Mouse (Mus musculus) cerebellum, postnatal 4 days (tissue): ENCODE measurements around the gene Rab34.

ENCODE experiments used
- DNase-seq, 2 experiments: peaks; one replicate each; pipeline ENCODE4 v3.0.0; 2022; ENCODE audit warnings: low spot score in 2 of 2, mixed read lengths in 1 of 2

Gene Rab34

DNA sequence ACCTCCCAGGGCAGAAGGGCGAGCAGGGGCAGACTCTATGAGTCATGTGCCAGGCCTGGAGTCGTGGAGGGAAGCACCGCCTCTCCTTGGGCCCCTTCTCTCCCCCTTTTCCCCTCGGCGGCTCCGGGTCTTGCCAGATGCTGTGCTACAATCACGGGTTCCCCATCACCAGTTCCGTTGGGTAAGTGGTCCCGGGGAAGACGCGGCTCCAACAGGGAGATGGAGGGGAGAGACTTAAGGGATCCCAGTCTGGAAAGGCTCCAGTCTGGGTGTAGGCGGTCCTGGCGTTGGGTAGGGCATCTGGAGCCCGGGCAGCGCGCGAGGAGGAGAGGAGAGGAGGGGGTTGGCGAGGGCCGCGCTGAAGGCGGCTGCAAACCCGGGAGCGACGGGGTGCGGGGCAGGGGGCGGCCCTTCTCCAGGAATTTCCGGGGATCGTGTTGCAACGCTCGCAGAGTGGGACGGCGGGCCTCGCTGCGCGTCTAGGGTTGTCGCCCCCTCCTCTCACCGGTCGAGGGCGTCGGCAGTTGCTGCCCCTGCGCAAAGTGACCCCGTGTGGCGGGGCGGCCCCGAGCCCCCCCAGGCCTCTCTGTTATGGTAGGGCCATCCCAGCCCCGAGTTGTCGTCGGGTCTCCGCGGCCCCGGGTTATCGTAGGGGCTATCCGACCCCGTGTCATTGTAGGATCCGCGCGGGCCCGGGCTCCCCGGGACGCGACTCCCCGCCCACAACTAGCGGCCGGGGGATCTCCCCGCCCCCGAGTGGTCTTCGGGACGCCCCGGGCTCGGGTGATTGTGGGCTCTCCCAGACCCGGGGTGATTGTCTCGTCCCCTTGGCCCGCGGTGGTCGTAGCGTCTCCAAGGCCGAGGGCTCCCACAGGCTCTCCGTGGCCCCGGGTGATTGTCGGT lies at the start of gene Rab34:
TSS of gene Rab34 (plus strand) at position 100 of the 903 bp plus-strand sequence.
- DNase-seq = peak; percentile 65 to 80

DNA sequence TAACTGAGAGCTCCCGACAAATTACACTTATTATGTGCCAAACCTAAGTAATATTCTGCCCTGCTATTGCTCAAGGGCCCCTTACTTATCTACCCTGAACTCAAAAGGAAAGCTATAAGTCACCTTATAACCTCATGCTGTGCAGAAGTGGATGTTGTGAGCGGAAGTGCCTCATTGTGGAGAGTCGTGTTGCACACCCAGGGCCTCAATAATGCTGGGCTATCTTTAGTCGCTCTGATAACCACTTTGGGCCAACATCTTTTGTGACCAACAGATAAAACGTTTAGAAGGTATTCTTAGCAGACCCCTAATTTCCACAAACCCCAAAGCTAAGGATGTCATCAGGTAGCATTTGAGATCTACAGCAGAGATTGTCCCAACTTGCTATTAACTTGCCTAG lies 47.6 kb upstream of the Rab34 start:
- DNase-seq = no peak

DNA sequence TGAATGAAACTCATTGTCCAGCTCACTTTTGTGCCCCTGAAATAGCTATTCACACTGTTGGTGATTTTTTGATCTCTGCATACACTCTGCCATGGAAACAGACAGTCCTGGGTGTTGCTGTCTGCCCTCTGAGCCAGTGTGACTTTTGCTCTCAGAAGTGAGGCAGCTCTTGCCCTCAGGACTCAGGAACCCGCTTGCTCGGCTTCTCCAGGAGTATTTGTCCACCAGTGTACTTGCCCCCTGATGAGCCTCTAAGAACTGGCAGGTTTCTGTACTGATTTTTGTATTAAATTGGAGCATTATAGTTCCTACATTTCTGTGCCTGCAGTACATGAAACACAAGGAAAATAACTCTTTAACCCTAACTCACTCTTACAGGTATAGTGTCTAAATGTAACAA lies 44.7 kb upstream of the Rab34 start:
- no peak for DNase-seq

DNA sequence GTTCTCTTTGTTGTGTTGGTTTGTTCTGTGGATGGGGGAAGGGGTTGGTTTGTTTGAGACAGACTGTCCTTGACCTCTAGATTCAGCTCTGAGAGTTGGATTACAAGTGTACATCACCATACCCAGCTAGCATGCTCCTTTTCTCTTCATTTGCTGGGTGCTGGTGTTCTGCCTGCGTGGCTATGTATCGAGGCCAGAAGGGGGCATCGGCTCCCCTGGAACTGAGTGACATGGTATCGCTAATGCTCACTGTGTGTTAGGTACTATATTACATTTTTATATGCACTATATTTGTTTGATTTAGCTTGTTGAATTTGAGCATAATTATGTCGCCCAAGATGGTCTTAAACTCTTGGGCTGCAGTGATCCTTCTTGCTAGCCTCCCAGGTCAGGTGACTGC lies 42.1 kb upstream of the Rab34 start:
- no peak for DNase-seq

DNA sequence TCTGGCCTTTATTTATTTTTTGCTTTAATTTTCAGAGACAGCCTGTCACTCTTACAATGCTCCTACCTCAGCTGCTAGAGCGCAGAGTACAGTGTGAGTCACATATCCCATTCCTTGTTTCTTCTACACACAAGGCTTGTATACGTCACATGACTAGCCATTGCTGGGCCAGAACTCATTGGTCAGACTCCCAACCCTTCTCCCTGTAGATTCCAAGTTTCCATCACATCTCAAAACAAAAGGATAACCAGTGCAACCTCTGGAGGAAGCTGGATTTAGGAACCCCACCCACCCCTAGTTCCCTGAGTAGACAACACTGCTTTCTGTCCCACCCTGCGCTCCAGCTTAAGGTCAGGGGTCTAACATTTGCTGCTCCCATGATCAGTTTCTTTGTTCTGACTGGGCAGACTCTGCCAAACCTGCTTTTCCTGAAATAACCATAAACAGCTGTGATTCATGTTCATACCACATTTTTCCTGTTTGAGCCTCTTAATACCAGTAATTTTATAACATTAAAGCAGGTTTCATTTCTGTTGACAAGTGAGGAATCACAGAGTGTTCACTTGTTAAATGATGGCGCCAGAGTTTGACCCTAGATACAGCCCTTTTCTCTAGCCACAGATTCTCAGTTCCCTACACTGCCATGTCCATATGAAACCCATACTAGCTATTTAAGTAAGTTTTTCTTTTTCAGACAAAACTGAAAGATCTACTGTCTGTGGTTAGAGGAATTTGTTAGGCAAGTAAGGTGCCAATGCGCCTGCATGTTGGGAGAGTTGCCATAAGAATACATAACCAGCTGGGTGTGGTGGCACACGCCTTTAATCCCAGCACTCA lies 41.3 kb upstream of the Rab34 start:
- DNase-seq = no peak

DNA sequence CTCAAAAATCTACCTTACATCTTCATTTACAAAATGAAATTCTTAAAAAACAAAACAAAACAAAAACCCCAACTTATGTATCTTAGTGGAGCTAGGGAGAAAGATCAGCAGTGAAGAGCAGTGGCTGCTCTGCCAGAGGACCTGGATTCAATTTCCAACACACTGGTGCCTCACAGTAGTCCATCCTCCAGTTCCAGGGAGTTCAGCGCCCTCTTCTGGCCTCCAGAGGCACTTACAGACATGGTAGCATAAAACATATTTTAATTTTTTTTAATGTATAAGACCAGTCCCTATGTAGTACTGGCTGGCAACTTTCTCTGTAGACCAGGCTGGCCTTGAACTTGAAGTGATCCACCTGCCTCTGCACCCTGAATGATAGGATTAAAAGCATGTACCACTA lies 37.1 kb upstream of the Rab34 start:
- DNase-seq = no peak

DNA sequence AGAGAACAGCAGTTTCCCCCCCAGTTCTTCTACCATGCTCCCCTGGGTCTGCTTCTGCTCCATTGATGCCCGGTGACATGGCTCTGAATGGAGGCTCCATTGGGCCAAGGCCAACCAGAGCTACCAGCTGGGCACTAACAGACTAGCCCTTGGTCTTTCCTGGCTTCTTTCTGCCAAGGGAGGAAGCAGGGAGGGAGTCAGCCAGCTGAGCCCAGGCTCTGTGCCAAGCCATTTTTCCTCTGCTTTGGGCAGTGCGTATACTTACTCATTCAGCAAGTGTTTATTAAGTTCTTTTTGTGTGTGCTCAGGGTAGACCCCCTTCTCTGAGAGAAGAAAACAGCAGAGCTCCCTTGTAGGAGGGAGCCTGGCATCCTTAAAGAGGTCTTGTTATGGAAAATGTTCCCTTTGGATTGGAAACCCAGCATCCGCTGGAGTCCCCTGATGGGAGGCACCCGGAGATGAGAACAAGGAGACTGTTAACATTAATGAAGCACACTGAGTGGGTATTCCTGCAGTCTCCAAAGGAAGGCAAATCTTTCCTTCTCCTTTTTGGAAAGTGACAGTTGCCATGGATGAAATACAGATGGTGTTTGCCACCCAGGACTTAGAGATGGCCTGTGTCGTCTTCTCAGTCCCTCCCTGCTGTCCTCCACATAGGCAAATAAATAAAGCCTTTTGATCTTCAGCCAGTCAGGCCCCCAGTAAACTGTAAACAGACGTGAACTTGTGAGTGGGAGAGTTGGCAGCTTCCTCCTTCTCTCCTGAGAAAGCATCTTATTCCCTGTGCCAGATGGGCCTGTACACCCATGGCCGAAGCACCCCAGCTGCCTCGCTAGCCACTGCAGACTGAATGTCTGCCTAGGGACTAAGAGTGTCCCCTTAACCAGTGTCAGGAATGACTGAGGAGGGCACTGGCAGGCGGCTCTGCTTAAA lies 35.7 kb upstream of the Rab34 start:
- DNase-seq = peak in 1 of 2 experiments; percentile 91

DNA sequence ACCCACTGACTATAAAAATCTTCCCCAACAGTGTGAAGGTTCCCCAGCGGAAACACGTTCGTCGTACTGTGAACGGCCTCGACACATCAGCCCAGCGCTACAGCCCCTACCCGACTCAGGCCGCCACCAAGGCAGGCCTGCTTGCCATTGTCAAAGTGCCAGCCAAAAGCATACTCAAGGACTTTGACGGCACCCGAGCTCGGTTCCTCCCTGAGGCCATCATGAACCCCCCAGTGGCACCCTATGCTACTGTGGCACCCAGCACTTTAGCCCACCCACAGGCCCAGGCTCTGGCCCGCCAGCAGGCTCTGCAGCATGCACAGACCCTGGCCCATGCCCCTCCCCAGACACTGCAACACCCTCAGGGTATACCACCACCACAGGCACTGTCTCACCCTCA lies 34.5 kb upstream of the Rab34 start:
- no peak for DNase-seq

DNA sequence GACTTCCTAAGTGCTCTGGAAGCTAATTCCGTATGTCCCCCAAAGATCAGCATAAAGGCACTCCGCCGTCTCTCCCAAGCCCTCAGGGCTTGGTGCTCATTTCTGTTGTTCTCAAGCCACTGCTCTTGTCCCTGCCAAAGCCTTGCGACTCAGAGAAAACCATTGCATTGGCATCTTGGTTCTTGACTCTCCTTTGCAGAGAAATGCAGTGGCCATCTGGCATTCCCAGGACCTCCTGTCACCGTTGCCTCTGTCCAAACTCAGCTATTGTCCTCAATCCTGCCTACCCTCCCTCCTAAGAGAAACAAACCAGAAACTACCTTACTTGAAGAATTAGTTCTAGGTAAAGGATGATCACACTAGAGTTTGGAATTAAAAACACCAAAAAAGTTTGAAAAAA lies 32.6 kb upstream of the Rab34 start:
- no peak for DNase-seq

DNA sequence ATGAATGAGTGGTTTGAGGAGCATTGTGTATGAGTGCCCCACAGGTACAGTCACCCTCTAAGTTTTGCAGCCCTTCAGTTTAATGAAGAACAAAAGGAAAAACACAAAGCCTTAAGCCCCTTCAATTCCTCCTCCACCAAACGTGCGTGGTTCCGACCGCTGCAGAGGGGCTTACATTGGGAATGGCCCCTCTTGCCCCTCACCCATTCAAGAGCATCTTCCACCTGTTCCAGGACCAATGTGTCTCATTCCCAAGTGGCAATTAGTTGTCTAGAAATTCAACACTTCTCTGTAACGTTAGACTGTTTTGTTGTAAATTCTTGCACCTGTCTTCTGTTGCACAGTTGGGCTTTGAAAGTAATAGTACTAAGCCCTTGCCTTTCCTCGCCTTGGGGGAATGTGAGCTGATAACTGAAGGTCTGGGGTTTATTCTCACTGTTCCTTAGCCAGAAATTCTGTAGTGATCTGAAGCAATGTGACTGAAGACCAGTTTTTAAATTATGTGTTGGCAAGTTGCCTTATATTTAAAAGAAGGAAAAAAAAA lies 32.0 kb upstream of the Rab34 start:
- DNase-seq = no peak

DNA sequence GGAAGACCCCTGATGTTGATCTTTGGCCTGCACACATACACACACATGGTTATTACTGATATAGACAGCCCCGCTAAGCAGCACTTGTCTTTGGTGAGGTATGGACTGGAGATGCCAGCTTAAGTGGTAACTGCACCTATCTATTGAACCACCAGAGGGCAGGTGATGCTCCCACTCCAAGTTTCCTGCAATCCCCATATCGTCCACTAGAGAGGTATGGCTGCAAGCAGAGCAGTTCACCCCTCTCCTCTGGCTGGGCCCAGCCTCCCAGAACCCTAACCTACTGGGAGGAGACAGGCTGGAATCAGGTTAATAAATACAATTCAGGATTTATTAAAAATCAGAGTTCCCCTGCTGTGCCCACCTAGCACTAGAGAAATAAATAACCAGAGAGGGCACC lies 29.1 kb upstream of the Rab34 start:
- DNase-seq = peak in 1 of 2 experiments; percentile 81

DNA sequence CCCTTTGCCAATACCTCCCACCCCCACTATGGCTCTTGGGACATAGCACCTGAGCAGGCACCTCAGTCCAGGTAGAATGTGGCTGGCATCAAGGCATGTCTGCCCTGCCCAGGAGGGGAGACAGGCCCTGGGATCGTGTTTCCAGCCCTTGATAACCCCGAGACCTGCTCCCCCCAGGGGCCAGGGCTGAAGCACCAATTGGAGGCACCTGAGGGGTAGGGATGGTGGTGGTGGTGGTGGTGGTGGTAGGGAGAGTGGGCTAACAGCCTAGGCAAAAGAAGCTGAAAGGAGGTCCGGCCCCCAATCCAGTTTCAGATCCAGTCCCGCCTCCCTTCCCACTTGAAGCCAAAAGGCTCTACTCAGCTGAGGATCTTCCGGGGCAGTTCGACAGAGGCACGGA lies 28.7 kb upstream of the Rab34 start:
- DNase-seq = no peak

DNA sequence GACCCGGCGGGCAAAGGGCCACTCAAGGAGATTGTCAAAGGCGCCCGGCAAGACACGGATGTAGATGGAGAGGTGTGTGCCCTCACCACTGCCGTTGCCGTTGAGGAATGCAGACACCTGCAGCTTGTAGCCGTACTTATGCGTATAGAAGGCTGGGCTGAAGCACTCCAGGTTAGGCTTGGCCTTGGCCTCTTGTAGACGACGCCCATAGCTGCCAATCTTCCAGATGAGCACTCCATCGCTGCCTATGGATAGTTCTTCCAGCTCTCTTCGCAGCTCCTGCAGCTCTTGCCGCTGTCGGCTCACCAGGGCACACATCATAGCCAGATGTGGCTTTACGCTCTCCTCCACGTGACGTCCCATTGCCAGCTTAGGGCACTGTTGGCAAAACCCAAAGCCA lies 28.1 kb upstream of the Rab34 start:
- no peak for DNase-seq

DNA sequence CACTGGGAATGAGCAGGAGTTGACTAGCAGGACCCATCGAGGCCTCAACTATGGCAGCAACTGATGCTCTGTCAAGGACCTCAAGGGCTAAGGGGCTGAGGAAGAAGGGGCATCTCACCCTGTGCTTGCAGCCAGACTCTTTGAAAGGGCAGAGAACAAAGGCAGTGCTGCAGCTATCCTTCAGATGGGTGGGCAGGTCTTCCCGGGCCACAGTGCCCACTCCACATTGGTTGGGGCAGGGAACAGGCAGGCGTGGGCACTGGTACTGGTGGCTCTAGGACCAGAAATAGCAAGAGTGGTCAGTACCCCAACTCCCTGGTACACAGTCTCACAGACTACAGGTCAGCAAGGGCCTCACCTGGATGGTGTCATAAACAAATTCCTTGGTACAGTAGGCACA lies 27.6 kb upstream of the Rab34 start:
- no peak for DNase-seq

DNA sequence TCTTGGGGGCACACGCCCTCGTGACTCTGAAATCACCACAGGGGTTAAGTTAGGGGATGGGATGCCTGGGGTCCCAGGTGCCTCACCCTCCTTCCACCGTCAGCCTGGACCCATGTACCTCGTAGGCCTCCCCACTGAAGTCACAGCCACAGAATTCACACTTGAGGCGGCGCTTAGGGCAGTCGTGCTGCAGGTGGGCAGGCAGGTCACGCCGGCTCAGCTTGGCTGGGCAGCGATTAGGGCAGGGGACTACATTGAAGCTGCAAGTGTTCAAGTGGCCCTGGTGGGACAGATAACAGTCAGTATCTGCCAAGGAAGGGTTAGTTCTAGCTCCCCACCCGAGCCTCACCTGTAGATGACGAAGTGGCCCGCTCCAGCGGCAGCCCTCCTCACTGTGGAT lies 27.1 kb upstream of the Rab34 start:
- DNase-seq = no peak

DNA sequence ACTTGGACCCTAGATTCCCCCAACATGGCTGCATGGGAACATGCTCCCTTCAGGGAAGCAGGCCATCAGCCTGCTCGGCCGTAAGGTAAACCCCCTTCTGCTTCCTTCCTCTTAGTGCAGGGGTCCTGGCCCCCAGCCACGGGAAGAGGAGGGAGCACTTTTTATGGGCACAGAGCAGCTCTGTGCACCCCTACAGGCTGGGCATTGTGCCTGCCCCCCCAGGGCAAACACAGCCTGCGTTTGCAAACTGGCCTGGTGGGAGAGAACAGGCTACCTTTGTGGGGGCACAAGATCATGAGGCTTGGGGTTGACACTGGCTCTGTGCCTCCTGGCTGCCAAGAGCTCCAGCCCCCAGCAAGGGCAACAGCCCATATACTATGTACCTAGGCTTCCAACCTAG lies 26.3 kb upstream of the Rab34 start:
- DNase-seq = no peak

DNA sequence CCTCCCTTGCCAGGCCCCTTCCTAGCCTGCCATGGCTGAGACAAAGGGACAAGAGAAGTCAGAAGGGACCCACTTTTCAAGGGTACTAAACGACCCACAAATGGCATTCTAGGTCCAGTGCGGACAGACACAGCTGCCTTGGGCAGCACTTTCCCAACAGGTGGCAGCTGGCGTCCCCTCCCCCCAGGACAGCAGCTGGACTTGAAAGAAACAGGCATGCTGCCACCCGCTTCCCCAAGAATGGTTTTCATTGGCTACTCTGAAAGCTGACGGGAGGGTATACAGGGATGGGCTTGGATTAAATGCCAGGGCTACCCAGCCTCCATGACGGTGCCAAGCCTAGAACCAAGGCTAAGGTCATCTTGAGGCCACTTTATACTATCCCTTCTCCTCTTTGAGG lies 25.7 kb upstream of the Rab34 start:
- DNase-seq = peak in 1 of 2 experiments; percentile 63

DNA sequence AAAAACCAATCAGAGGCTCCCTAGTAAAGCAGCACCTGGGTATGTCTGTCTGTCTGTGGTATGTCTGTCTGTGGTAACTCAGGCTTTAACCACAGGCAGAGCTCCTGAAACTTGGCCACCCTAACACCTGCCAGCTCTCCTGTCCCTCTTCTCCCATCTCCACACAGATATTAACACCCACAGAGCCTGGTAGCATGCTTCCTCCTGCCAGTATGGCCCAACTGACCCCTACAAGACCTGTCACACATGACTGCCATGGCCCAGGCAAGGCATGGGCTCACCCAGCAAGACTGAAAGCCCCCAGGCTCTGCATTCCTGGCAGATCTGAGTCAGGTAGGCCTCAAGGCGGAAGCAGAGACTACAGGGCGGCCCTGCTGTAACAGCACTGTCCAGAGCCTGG lies 25.2 kb upstream of the Rab34 start:
- DNase-seq = no peak

DNA sequence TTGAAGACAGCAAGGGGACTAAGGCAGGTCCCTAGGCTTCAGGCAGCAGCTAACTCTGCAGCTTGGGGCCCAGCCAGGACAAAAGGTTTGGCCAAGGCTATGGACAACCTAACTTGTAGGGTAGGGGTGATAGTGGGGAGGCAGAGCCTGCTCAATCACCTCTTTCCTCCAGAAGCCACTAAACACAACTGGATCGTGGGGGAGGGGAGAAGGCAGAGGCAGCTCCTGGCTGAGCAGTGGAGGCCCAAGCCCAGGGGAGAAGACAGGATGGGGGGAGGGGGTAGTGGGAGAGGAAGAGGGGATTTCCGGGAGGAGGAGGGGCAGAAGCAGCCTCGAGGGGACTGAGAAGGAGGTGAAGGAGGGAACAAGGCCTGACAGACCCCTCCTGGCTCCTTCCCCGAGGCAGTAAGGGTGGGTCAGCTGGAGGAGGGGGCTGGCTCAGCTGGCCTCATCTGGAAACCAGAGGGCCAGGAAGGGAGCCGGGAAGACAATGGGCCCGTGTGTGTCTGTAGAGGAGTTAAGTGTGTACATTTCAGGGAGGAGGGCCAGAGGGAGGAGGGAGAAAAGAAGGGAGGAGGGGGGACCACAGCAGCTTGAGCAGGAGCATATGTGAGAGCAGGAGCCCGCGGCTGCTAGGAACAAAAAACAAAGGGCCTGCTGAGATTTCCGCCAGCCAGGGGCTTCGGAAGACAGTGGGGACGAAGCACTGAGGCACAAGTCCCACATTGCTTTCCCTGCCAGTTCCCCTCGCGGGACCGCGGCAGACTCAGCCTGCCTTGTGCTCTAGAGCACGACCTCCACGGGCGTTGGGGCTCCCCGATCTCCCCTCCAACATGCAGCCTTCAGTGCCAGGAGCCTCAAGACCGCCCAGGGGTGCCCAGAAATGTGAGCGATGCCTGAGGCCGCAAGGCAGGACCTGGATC lies 24.3 kb upstream of the Rab34 start:
- no peak for DNase-seq

DNA sequence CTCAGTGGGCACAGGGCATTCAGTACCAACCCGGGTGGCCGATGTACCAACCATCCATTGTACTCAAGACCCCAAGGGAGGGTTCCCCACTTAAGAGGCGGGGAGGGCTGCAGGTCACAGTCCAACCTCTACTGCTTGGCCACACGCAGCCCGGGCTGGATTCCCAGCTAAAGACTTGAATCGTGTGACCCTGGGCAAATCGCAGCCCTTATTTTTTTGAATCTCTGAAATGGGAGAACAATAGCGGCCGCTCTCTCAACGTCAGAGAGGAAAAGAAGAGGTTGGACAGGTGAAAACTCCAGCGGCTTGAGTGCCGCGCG lies 23.7 kb upstream of the Rab34 start:
- DNase-seq = no peak
